ENCODE assay signal across 26 mouse cellular contexts in genomic region chr2:142712727-142713126, GRCm38 (mm10).
A peak's percentile ranks its signal among the peaks of the same experiment; 100 is the strongest.
DNase-seq lines count a peak whose midpoint lies in the region; ATAC-seq and TF ChIP-seq lines count a peak whose summit lies in the region.
"Had no signal": no experiment of that assay in that cellular context is flagged by ENCODE, and none has a peak within 500 bp of the region (broad histone marks: within the 10 kb centered on the region; RNA-seq: fewer than 3 reads in every experiment).

No protein-coding gene starts in this region.

- H3K27ac ChIP-seq in liver, adult 2 months (replicated peaks; ENCODE audit: insufficient read depth, low read depth, low read length) = no peak overlapping the region
- no peak overlapping the region for H3K27ac ChIP-seq in liver, embryonic 12.5 days
- H3K27ac ChIP-seq in bone marrow macrophage, adult 2 months (ENCODE audit: insufficient read depth, low read depth, low read length) = peak overlapping the region; percentile 28
- H3K27ac ChIP-seq in forebrain, embryonic 12.5 days = no peak overlapping the region
- H3K27ac ChIP-seq: embryonic facial prominence, embryonic 12.5 days; embryonic facial prominence, embryonic 15.5 days; forebrain, embryonic 15.5 days; heart, adult 2 months; heart, embryonic 10.5 days; heart, embryonic 13.5 days; hindbrain, embryonic 10.5 days; hindbrain, embryonic 13.5 days had no signal

- 85% methylated on average over 11 of the region's 11 CpGs for WGBS in liver, adult 2 months
- 68% methylated on average over 11 of the region's 11 CpGs for WGBS in liver, embryonic 12.5 days (ENCODE audit: insufficient replicate concordance)
- WGBS in forebrain, embryonic 12.5 days = 92% methylated on average over 11 of the region's 11 CpGs

- no peaks in the 10 kb centered on the region for H3K27me3 ChIP-seq in liver, adult 2 months (ENCODE audit: control insufficient read depth, insufficient read depth, low read length)
- no peaks in the 10 kb centered on the region for H3K27me3 ChIP-seq in liver, embryonic 12.5 days (replicated peaks)
- H3K27me3 ChIP-seq in forebrain, embryonic 12.5 days = no peaks in the 10 kb centered on the region
- H3K27me3 ChIP-seq: CH12.LX; embryonic facial prominence, embryonic 12.5 days; embryonic facial prominence, embryonic 15.5 days; forebrain, embryonic 15.5 days; heart, embryonic 13.5 days; hindbrain, embryonic 13.5 days; Patski had no signal

- H3K9me3 ChIP-seq in liver, embryonic 12.5 days (replicated peaks) = no peaks in the 10 kb centered on the region
- no peaks in the 10 kb centered on the region for H3K9me3 ChIP-seq in forebrain, embryonic 12.5 days
- H3K9me3 ChIP-seq: embryonic facial prominence, embryonic 12.5 days; embryonic facial prominence, embryonic 15.5 days; forebrain, embryonic 15.5 days; G1E; heart, embryonic 10.5 days; heart, embryonic 13.5 days; hindbrain, embryonic 10.5 days; hindbrain, embryonic 13.5 days had no signal

- H3K4me3 ChIP-seq in liver, adult 2 months (ENCODE audit: insufficient read depth, low read depth, low read length) = no peak overlapping the region
- H3K4me3 ChIP-seq in liver, embryonic 12.5 days = no peak overlapping the region
- H3K4me3 ChIP-seq in bone marrow macrophage, adult 2 months (ENCODE audit: insufficient read depth, low read length) = no peak overlapping the region
- no peak overlapping the region for H3K4me3 ChIP-seq in forebrain, embryonic 12.5 days (replicated peaks)
- H3K4me3 ChIP-seq: embryonic facial prominence, embryonic 12.5 days; embryonic facial prominence, embryonic 15.5 days; forebrain, embryonic 15.5 days; heart, adult 2 months; heart, embryonic 10.5 days; heart, embryonic 13.5 days; hindbrain, embryonic 10.5 days; hindbrain, embryonic 13.5 days had no signal

- H3K79me2 ChIP-seq in liver, adult 2 months (ENCODE audit: control insufficient read depth, insufficient read depth, low read length) = no peaks in the 10 kb centered on the region

- peak; percentile 22 for DNase-seq in liver, adult 2 months (ENCODE audit: extremely low read depth, low read depth, low spot score)
- no peak for DNase-seq in adrenal gland, postnatal 14 days
- DNase-seq: adrenal gland, postnatal 10 days; B cell, adult 2 months; cerebellum, adult 18-20 months; cerebellum, adult 9-10 months; cerebellum, postnatal 14 days; gastrocnemius, postnatal 25 days; heart, adult 2 months; heart, postnatal 14 days had no signal

- H3K4me1 ChIP-seq in liver, adult 2 months (ENCODE audit: control insufficient read depth, insufficient read depth, low read length) = no peaks in the 10 kb centered on the region
- no peaks in the 10 kb centered on the region for H3K4me1 ChIP-seq in liver, embryonic 12.5 days
- peaks cover 10% of the 10 kb centered on the region for H3K4me1 ChIP-seq in bone marrow macrophage, adult 2 months (ENCODE audit: control insufficient read depth, insufficient read depth, low read length)
- H3K4me1 ChIP-seq in forebrain, embryonic 12.5 days = no peaks in the 10 kb centered on the region
- H3K4me1 ChIP-seq: embryonic facial prominence, embryonic 12.5 days; embryonic facial prominence, embryonic 15.5 days; forebrain, embryonic 15.5 days had no signal

- no peak for TF ChIP-seq CTCF in liver, adult 2 months (IDR thresholded peaks at IDR 0.05; ENCODE audit: low read depth, low read length)
- no peak for TF ChIP-seq CTCF in bone marrow macrophage, adult 2 months (IDR thresholded peaks at IDR 0.05; ENCODE audit: low read depth, low read length)

- H3K36me3 ChIP-seq in liver, adult 2 months (ENCODE audit: control insufficient read depth, insufficient read depth, low read length) = peaks cover 4% of the 10 kb centered on the region; the same call in 1 of the 2 replicates
- H3K36me3 ChIP-seq in liver, embryonic 12.5 days = peaks cover 12% of the 10 kb centered on the region
- H3K36me3 ChIP-seq in forebrain, embryonic 12.5 days (replicated peaks) = no peaks in the 10 kb centered on the region
- H3K36me3 ChIP-seq: forebrain, embryonic 15.5 days had no signal

- no peak for TF ChIP-seq POLR2A in liver, adult 2 months (IDR thresholded peaks at IDR 0.05; ENCODE audit: extremely low read depth, insufficient read depth, low read length)
- no peak for TF ChIP-seq POLR2A in bone marrow macrophage, adult 2 months (IDR thresholded peaks at IDR 0.05; ENCODE audit: borderline replicate concordance, low read depth, low read length)

- no peak overlapping the region for H3K9ac ChIP-seq in liver, adult 2 months (ENCODE audit: low read depth, low read length)
- H3K9ac ChIP-seq in liver, embryonic 12.5 days = no peak overlapping the region
- no peak overlapping the region for H3K9ac ChIP-seq in forebrain, embryonic 12.5 days
- H3K9ac ChIP-seq: embryonic facial prominence, embryonic 12.5 days; embryonic facial prominence, embryonic 15.5 days; forebrain, embryonic 15.5 days; heart, embryonic 13.5 days; hindbrain, embryonic 13.5 days had no signal

- no peak for ATAC-seq in liver, embryonic 12.5 days
- ATAC-seq in hematopoietic stem cell, adult 5-6 weeks (replicated peaks in 1 of 2; ENCODE audit: insufficient read depth in 1 of 2, low FRiP score in 2 of 2, low TSS enrichment in 1 of 2, low read depth in 1 of 2, poor library complexity in 2 of 2, severe bottlenecking in 2 of 2) = peak; percentile 51 to 67
- peak; percentile 46 for ATAC-seq in megakaryocyte progenitor cell, adult 5-6 weeks (replicated peaks; ENCODE audit: poor library complexity)
- no peak for ATAC-seq in forebrain, embryonic 12.5 days (ENCODE audit: low FRiP score)
- ATAC-seq: forebrain, embryonic 15.5 days; hindbrain, embryonic 16.5 days; Patski had no signal

- no peak overlapping the region for H3K4me2 ChIP-seq in liver, embryonic 12.5 days
- no peak overlapping the region for H3K4me2 ChIP-seq in forebrain, embryonic 12.5 days
- H3K4me2 ChIP-seq: embryonic facial prominence, embryonic 12.5 days; embryonic facial prominence, embryonic 15.5 days; forebrain, embryonic 15.5 days; heart, embryonic 13.5 days; hindbrain, embryonic 13.5 days had no signal

Comparison
In these comparisons a context has a peak if more than half of its experiments do, and no peak if none do; other contexts are left out.
1. ATAC-seq: peak in hematopoietic stem cell, adult 5-6 weeks (2 of 2) and megakaryocyte progenitor cell, adult 5-6 weeks (single experiment); none in liver, embryonic 12.5 days (single experiment) and forebrain, embryonic 12.5 days (single experiment).